Mouse (Mus musculus) inflammation-experienced regulatory T-cells, adult 16 weeks (primary cell): ENCODE data around the gene Dip2c. TPM values are rescaled to one million over a fixed set of nuclear protein-coding genes. Genes with fewer than 3 reads are reported as not detected.

Source experiments
- polyA plus RNA-seq: library from polyadenylated mRNA; unstranded; fragments of 100-300 nt; shearing (Covaris generic); gene quantifications from one replicate; pipeline ENCODE4 v1.2.1, GENCODE M21; 2017

The Dip2c gene
- 0.39 TPM for polyA plus RNA-seq

GRCm38 (mm10) chr13:9276322-9276855 lies at the start of gene Dip2c:
Gene Dip2c (plus strand): TSS chr13:9276528.

Other genes starting within 250 kb of the Dip2c start
- 16.4 TPM for gene Larp4b, start 182.6 kb upstream of the Dip2c start, polyA plus RNA-seq